Mouse (Mus musculus) ovary, adult 18-20 months (tissue): ENCODE data around the gene Dot1l.

Source experiments
- DNase-seq: peaks from one replicate; pipeline ENCODE4 v3.0.0; 2022; ENCODE audit warnings: low spot score, mixed read lengths

The Dot1l gene

GRCm38 (mm10) chr10:80829359-80830278, 74.6 kb downstream of the Dot1l start:
- no peak for DNase-seq

- DNase-seq, result peak; percentile 51
Observed at GRCm38 (mm10) chr10:80831136-80831535, 76.1 kb downstream of the Dot1l start.

GRCm38 (mm10) chr10:80832818-80833217, 77.8 kb downstream of the Dot1l start:
- no peak for DNase-seq

- no peak for DNase-seq
Observed at GRCm38 (mm10) chr10:80835617-80836016, 80.6 kb downstream of the Dot1l start.

GRCm38 (mm10) chr10:80836949-80837379, 82.0 kb downstream of the Dot1l start:
- DNase-seq, result no peak

GRCm38 (mm10) chr10:80837827-80838226, 82.8 kb downstream of the Dot1l start:
- no peak for DNase-seq

GRCm38 (mm10) chr10:80838346-80838912, 83.4 kb downstream of the Dot1l start:
- no peak for DNase-seq

- no peak for DNase-seq
Observed at GRCm38 (mm10) chr10:80839848-80840247, 84.8 kb downstream of the Dot1l start.

GRCm38 (mm10) chr10:80841685-80842084, 86.7 kb downstream of the Dot1l start:
- DNase-seq, result no peak

- DNase-seq, result no peak
Observed at GRCm38 (mm10) chr10:80842334-80842733, 87.3 kb downstream of the Dot1l start.

- no peak for DNase-seq
Observed at GRCm38 (mm10) chr10:80843087-80843930, 88.3 kb downstream of the Dot1l start.

- DNase-seq, result no peak
Observed at GRCm38 (mm10) chr10:80843931-80844547, 89.0 kb downstream of the Dot1l start, which contains the start of gene Lingo3. Lingo3 (minus strand) TSS chr10:80844039.
